Mouse (Mus musculus) B cell, adult 2 months (primary cell): ENCODE measurements around the gene Cdh24.

ENCODE experiments used
- DNase-seq, 2 experiments: peaks; one replicate each; pipeline ENCODE4 v3.0.0; 2022

Gene Cdh24

GRCm38 (mm10) chr14:54641305-54641969 lies at the start of gene Cdh24:
Gene Cdh24 (minus strand): TSS chr14:54641364.
- peak; percentile 94 to 95 for DNase-seq

DNA sequence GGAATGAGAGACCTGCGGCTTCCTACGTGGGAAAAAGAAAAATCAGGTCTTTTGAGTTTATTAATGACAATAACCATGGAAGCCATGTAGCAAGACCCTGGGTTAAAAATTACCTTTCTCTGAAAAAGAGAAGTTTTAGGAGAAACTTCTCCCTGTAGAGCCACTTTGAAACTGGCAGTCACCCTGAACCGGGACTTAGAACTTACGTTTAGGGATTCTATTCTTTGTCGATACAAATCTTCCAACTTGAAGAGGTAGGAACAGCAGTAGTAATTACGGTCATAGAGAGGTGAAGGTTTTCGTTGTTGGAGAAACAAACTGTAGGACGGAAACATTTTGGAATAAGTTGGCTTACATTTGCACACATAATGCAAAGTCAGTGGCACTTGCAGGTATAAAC lies 46.1 kb upstream of the Cdh24 start:
- DNase-seq = no peak

DNA sequence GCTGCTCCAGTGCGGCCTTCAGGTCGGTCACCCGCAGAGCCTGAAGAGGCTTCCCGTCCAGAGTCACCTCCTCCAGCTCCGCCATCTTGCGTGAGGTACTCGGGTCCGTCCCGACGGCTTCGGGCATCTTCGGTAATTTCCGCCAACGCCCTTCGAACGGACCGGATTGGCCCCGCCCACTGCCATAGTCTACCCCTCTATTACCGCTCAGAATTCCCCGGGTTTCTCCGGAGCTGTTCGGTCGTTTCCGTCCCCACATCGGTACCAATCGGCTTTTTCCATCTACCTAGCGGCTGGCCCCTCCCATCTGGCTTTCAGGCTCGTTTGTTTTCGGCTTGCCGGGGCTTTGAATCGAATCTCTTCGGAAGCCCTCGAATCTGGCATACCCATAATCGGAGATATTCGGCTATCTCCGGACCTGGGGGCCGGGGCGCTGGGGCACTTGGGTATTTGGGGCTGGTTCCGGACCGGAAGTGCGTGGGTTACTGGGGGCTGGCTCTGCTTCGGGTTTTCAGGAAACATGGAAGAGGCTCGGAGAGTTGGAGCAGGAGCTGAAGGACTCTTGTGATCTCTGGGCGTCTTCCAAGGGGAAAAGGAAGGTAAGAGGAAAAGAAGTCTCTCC lies 45.5 kb upstream of the Cdh24 start, which contains the start of gene Acin1:
Acin1 (minus strand) TSS at position 410 of the 622 bp plus-strand sequence.
- DNase-seq = peak; percentile 99

DNA sequence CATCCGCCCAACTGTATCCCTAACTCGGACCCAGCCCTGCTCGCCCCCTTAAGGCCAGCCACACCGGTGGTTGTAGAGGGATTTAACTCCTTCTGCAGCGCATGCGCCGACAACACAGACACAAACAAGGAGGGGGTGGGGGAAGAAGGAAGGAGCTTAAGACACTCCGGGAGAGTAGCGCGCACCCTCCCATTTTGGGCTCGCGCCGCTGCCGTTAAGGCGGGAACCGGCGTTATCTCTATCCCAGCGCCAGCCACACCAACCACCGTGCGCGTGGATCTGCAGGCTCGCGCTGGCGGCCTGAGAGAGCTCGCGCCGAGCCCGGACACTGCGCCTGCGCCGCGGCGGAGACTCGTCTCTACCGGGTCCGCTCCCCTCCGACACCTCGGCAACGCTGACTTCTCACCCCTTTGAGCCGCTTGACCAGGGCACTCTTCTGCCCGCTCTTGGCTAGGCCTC lies 44.9 kb upstream of the Cdh24 start, which contains the start of gene 1700123O20Rik:
1700123O20Rik (plus strand) TSS at position 154 of the 459 bp plus-strand sequence.
- peak in 1 of 2 experiments; percentile 72 for DNase-seq

- no peak for DNase-seq
These were observed 44.3 kb upstream of the Cdh24 start for GRCm38 (mm10) chr14:54685471-54685870.

- DNase-seq = no peak
These were observed 41.2 kb upstream of the Cdh24 start for GRCm38 (mm10) chr14:54682396-54682795.

DNA sequence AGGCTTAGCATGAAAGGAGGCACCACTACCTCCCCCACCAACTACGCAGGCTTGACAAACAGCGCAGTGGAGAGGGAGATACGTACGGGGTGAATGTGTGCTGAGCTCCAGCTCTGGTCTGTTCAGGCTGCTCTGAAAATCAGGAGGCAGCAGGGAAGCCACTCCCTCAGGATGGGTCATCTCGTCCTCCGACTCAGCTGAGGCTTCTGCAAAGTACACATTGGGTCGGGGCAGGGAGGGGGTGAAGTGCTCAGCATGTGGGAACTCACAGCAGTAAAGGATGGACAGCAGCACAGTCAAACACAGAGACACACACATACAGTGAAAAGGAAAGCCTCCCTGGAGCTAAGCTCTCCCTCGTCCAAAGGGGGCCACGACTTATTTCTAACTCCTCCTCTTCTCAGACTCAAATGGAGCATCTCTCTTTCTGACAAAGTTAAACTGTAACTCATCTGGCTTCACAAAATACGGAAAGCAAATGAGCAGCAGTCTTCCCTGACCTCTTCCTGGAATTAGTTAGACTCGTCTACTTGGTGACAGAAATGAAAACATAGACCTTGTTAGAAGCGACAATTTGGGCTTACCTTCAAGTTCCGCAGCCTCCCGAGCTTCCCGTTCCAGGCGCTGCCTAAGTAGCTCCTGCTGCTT lies 37.6 kb upstream of the Cdh24 start:
- DNase-seq = no peak

GRCm38 (mm10) chr14:54676290-54676689 lies 35.1 kb upstream of the Cdh24 start:
- no peak for DNase-seq

- DNase-seq = no peak
These were observed 33.2 kb upstream of the Cdh24 start for GRCm38 (mm10) chr14:54674317-54674716.

DNA sequence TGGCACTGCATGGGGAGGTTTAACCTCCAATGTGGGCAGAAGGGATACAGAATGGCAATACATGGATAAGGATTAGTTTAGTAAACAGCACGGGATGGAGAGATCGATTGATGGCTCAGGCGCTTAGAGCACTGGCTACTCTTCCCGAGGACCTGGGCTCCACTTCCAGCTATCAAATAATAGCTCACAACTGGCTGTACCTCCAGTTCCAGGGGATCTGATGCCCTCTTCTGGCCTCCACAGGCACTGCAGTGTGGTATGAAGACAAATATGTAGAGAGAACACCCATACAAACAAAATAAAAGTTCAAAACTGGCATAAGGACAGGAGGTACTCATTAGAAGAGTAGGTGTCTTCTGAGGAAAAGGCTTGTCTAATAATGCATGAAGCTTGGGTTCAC lies 28.2 kb upstream of the Cdh24 start:
- peak; percentile 74 to 77 for DNase-seq

- no peak for DNase-seq
These were observed 23.5 kb upstream of the Cdh24 start for GRCm38 (mm10) chr14:54664477-54665222.

- DNase-seq = peak; percentile 34 to 37
These were observed 18.8 kb upstream of the Cdh24 start for GRCm38 (mm10) chr14:54660009-54660408.

GRCm38 (mm10) chr14:54653496-54653895 lies 12.3 kb upstream of the Cdh24 start:
- peak; percentile 79 to 83 for DNase-seq

DNA sequence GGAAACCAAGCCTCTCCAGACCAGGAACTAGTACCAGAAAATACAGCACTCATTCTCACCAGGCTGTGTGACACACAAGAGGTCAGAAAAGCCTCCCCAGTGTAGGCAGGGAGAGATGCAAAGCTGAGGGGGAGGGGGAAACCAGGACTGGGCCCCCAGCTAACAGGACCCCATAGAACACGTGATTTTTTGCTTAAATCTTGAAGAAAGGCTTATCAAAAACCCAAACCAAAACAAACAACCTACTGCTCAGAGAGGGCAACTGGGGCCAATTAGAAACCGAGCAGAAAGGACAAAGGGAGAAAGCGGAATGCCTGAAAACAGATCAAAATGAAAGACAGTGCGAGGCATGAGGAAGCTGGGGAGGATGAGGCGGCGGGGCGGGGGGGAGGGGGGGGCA lies 11.6 kb upstream of the Cdh24 start:
- no peak for DNase-seq

GRCm38 (mm10) chr14:54651556-54651955 lies 10.4 kb upstream of the Cdh24 start:
- no peak for DNase-seq

DNA sequence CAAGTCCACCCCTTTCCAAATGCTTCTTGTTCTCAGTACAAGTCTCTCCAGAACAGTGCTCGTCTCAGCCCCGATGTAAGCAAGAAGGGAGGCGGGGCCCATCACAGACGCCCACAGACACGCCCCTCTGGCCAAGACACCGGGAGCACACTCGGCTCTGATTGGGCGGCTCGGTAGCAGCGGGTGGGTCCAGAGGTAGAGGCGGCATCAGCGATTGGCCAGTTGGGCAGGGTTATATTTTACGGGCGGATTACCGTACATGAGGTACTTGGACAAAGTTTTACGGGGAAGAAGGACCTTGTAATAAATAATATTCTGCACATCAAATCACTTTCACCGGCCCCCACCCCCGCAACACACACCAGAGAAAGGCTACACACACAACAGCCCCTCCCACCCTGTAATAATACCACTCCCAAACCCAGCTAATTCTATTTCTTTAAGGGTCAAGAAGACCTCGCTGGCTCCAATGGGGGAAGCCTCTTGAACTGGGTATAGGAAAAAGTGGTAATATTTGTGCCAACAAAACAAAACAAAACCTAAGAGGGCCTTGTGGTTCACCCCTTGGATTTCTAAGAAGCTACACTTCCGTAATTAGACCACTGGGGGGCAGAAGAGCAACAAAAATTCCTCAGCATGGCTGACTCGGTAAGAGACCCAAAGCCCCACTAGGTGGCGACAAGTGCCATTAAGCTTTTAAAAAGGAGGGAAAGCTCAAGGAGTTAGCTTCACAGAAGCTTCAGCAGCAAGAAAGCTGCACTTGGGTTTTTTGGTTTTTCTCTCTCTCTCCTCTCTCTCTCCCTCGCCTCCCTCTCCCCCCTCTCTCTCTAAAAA lies 9.7 kb upstream of the Cdh24 start:
- peak; percentile 87 to 90 for DNase-seq

- DNase-seq = no peak
These were observed 6.7 kb upstream of the Cdh24 start for GRCm38 (mm10) chr14:54647900-54648299.

DNA sequence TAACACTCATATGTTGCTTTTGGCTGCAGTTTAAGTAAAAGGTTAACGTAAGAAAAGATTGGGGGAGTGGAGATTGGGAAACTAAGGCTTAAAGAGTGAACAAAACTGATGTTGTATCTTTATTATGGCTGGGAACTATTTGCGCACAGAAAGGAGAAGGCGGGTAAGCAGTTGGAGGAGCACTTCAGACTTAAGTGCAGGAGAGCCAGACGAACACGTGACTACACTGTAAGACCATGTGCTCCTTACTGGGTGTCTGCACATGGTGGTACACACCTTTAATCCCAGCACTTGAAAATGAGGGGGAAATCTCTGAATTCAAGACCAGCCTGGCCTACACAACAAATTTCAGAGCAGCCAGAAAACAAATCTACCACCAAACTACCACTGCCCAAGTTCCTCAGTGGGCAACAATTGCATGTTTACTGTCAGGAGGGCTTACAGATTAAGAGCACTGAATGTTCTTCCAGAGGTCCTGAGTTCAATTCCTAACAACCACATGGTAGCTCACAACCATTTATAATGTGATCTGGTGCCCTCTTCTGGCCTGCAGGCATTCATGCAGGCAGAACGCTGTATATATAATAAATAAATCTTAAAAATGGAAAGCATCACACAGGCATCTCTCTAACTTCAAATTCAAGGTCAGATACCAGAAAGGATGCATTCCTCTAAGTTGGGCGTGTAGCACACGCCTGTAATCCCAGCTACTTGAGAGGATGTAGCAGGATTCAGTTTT lies 5.9 kb upstream of the Cdh24 start:
- peak in 1 of 2 experiments; percentile 29 for DNase-seq

- DNase-seq = no peak
These were observed 5.3 kb upstream of the Cdh24 start for GRCm38 (mm10) chr14:54646455-54646854.

DNA sequence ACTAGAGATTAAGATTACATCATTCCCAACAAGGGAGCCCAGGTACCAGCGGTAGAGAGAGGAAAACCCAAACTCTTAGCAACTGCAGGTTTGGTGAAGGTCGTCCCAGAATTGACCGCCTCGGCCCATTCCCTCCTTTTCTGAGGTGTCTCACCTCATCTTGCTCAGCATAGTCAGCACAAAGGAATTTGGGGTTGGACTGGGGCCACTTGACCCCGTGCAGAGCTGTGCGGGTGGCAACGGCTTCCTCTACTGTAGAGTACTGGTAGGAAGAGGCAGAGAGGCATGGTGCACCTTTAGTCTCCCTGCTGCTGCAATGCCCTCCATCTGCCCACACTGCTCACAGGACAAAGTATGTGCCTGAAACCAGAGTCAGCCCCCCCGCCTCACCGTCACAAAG lies 3.1 kb upstream of the Cdh24 start:
- DNase-seq = no peak

- DNase-seq = no peak
These were observed 1.8 kb upstream of the Cdh24 start for GRCm38 (mm10) chr14:54643011-54643410.
